Mouse (Mus musculus): ENCODE results near the gene Prkag3. TPM values are rescaled to one million over a fixed set of nuclear protein-coding genes. Genes with fewer than 3 reads are reported as not detected.

Gene Prkag3
- total RNA-seq (2015; ENCODE audit: low replicate concordance) (not detected in 2 replicates), total RNA-seq (2017; ENCODE audit: low replicate concordance) (0.14 TPM in 1 of 2 replicates, not detected in the other)

GRCm38 (mm10) chr1:74748643-74749271, at the start of gene Prkag3:
Gene Prkag3, minus strand, starts transcription at chr1:74749221.
- ATAC-seq (replicated peaks; ENCODE audit: low FRiP score, poor library complexity, severe bottlenecking), result no peak

- no peak for ATAC-seq (replicated peaks; ENCODE audit: low FRiP score, poor library complexity, severe bottlenecking)
Measured at GRCm38 (mm10) chr1:74797459-74797858, 48.4 kb upstream of the Prkag3 start.

- no peak for ATAC-seq (replicated peaks; ENCODE audit: low FRiP score, poor library complexity, severe bottlenecking)
Measured at GRCm38 (mm10) chr1:74795145-74795529, 46.1 kb upstream of the Prkag3 start.

- ATAC-seq (replicated peaks; ENCODE audit: low FRiP score, poor library complexity, severe bottlenecking), result no peak
Measured at GRCm38 (mm10) chr1:74794487-74795144, 45.6 kb upstream of the Prkag3 start.

GRCm38 (mm10) chr1:74792831-74793660, 44.0 kb upstream of the Prkag3 start:
- no peak for ATAC-seq (replicated peaks; ENCODE audit: low FRiP score, poor library complexity, severe bottlenecking)

- ATAC-seq (replicated peaks; ENCODE audit: low FRiP score, poor library complexity, severe bottlenecking), result no peak
Measured at GRCm38 (mm10) chr1:74791249-74791648, 42.2 kb upstream of the Prkag3 start, which contains the start of gene Wnt10a. Gene Wnt10a, plus strand, starts transcription at chr1:74791516.

GRCm38 (mm10) chr1:74790095-74790494, 41.1 kb upstream of the Prkag3 start:
- no peak for ATAC-seq (replicated peaks; ENCODE audit: low FRiP score, poor library complexity, severe bottlenecking)

GRCm38 (mm10) chr1:74788603-74789176, 39.7 kb upstream of the Prkag3 start:
- no peak for ATAC-seq (replicated peaks; ENCODE audit: low FRiP score, poor library complexity, severe bottlenecking)

GRCm38 (mm10) chr1:74787846-74788245, 38.8 kb upstream of the Prkag3 start:
- peak; percentile 63; the same call in 1 of the 2 replicates for ATAC-seq (replicated peaks; ENCODE audit: low FRiP score, poor library complexity, severe bottlenecking)

- ATAC-seq (replicated peaks; ENCODE audit: low FRiP score, poor library complexity, severe bottlenecking), result no peak
Measured at GRCm38 (mm10) chr1:74784041-74784759, 35.2 kb upstream of the Prkag3 start.

- ATAC-seq (replicated peaks; ENCODE audit: low FRiP score, poor library complexity, severe bottlenecking), result no peak
Measured at GRCm38 (mm10) chr1:74783554-74783953, 34.5 kb upstream of the Prkag3 start.

- ATAC-seq (replicated peaks; ENCODE audit: low FRiP score, poor library complexity, severe bottlenecking), result no peak
Measured at GRCm38 (mm10) chr1:74782045-74782444, 33.0 kb upstream of the Prkag3 start.

- no peak for ATAC-seq (replicated peaks; ENCODE audit: low FRiP score, poor library complexity, severe bottlenecking)
Measured at GRCm38 (mm10) chr1:74778934-74779486, 30.0 kb upstream of the Prkag3 start.

GRCm38 (mm10) chr1:74775816-74776215, 26.8 kb upstream of the Prkag3 start:
- ATAC-seq (replicated peaks; ENCODE audit: low FRiP score, poor library complexity, severe bottlenecking), result no peak

- no peak for ATAC-seq (replicated peaks; ENCODE audit: low FRiP score, poor library complexity, severe bottlenecking)
Measured at GRCm38 (mm10) chr1:74774062-74774461, 25.0 kb upstream of the Prkag3 start.

GRCm38 (mm10) chr1:74773136-74773535, 24.1 kb upstream of the Prkag3 start:
- ATAC-seq (replicated peaks; ENCODE audit: low FRiP score, poor library complexity, severe bottlenecking), result no peak

GRCm38 (mm10) chr1:74771931-74772620, 23.1 kb upstream of the Prkag3 start:
- no peak for ATAC-seq (replicated peaks; ENCODE audit: low FRiP score, poor library complexity, severe bottlenecking)

- no peak for ATAC-seq (replicated peaks; ENCODE audit: low FRiP score, poor library complexity, severe bottlenecking)
Measured at GRCm38 (mm10) chr1:74771845-74771930, 22.7 kb upstream of the Prkag3 start, which contains the start of gene Wnt6. Gene Wnt6, plus strand, starts transcription at chr1:74771892.

- ATAC-seq (replicated peaks; ENCODE audit: low FRiP score, poor library complexity, severe bottlenecking), result no peak
Measured at GRCm38 (mm10) chr1:74771467-74771844, 22.4 kb upstream of the Prkag3 start.

Data from erythroblast, adult 5-6 weeks (primary cell).